Mouse (Mus musculus) splenic B cell, adult 2 months (primary cell): Measurements from ENCODE around the gene Naa50.

Source experiments
- DNase-seq: peaks from one replicate; pipeline ENCODE4 v3.0.0-alpha.2; 2011; ENCODE audit warnings: low read depth, low spot score
- H3K27me3 ChIP-seq: 2 replicates; pipeline ENCODE4 v1.6.1; 2012; ENCODE audit warnings: mild to moderate bottlenecking, low read length, moderate library complexity, mixed read lengths; ENCODE audit not compliant: control insufficient read depth, poor library complexity, insufficient read depth, severe bottlenecking
- H3K36me3 ChIP-seq: 2 replicates; pipeline ENCODE4 v1.6.1; 2012; ENCODE audit warnings: mild to moderate bottlenecking, low read length, moderate library complexity, mixed read lengths; ENCODE audit not compliant: control insufficient read depth, poor library complexity, insufficient read depth, severe bottlenecking

The Naa50 gene

DNA sequence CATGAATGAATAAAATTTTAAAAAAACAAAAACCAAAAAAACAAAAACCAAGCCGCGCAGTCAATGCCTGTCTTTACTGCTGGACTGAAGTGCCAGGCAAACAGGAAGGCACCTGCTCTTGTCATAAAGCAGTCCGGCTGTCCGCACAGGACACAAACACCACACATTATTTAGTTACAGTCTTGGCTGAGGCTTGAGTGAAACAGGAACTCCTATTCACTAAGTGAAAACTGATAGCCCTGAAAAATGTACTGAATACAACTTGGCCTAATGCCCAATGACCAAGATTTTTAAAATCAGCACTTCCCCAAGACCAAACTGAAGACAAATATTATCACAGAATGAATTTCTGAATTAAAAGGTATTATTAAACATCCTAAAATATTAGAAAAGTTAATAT, 13.2 kb upstream of the Naa50 start:
- Histone ChIP-seq H3K27me3 (no peaks in the 10 kb centered on the region), H3K36me3 (0 out of 2 replicates have a peak, but pooled peaks cover 1% of the 10 kb centered on the region)
- DNase-seq, result peak; percentile 16

- H3K36me3 ChIP-seq, result no peaks in the 10 kb centered on the region
- DNase-seq, result no peak
- no peaks in the 10 kb centered on the region for H3K27me3 ChIP-seq
These were observed 7.3 kb upstream of the Naa50 start for GRCm38 (mm10) chr16:44132300-44132699.

- H3K27me3 ChIP-seq, result no peaks in the 10 kb centered on the region
- no peaks in the 10 kb centered on the region for H3K36me3 ChIP-seq
- DNase-seq, result no peak
These were observed 6.4 kb upstream of the Naa50 start for GRCm38 (mm10) chr16:44133187-44133586.

GRCm38 (mm10) chr16:44136511-44137021, 3.1 kb upstream of the Naa50 start:
- no peaks in the 10 kb centered on the region for H3K27me3 ChIP-seq
- H3K36me3 ChIP-seq, result no peaks in the 10 kb centered on the region
- DNase-seq, result no peak

DNA sequence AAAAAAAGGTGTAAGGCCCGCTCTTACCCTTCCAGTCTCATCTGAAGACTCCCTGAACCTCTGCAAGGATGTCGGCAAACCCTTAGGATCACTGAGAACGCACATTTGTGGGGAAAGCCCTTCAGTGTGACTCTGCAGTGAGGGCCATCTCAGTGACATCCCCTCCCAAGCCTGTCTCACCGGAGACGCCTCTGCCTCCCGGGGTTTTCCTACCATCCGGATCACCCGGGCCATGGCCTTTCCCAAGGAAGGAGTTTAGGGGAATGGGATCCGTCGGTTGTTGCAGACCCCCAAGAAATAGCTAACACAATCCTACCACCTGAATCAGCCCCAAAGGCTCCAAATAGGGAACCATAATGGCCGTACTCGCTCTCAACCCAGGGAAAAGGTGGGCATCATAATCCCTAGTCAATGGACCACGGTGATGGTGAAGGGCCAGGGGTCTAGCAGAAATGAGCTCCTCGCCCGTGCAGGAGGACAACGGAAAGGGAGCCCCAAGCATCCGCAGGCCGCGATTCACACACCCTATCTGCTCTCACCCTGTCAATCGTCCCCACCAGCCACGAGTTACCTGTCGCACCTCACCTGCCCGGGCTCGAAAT, 1.2 kb upstream of the Naa50 start:
- Histone ChIP-seq H3K36me3 (no peaks in the 10 kb centered on the region), H3K27me3 (no peaks in the 10 kb centered on the region)
- peak; percentile 15 for DNase-seq

DNA sequence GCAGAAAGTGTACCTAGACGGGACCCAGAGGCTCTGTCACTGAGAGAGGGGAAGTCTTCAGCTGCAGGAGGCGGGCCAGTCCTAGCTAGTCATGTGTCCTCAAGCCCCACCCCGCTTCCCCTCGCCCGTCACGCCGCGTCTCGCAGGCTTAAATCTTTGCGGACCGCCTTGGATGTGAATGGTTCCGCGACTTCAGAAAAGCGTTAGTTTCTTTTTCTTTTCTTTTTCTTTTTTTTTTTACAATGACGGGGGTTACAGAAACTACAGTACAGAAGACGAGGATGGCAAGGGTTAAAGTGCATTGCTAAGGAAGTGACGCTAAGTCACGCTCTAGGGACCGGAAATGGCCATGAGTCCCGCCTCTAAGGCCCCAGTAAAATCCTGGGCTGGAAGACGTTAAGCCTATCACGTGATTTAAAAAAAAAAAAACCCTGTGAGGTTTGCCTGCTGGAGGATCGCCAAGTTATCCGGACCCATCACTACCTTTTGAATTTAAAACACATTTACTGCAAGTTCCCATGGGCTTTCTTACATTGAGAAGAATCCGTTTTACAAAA, 573 bp upstream of the Naa50 start:
- DNase-seq, result peak; percentile 95
- H3K27me3 ChIP-seq, result no peaks in the 10 kb centered on the region
- H3K36me3 ChIP-seq, result no peaks in the 10 kb centered on the region

DNA sequence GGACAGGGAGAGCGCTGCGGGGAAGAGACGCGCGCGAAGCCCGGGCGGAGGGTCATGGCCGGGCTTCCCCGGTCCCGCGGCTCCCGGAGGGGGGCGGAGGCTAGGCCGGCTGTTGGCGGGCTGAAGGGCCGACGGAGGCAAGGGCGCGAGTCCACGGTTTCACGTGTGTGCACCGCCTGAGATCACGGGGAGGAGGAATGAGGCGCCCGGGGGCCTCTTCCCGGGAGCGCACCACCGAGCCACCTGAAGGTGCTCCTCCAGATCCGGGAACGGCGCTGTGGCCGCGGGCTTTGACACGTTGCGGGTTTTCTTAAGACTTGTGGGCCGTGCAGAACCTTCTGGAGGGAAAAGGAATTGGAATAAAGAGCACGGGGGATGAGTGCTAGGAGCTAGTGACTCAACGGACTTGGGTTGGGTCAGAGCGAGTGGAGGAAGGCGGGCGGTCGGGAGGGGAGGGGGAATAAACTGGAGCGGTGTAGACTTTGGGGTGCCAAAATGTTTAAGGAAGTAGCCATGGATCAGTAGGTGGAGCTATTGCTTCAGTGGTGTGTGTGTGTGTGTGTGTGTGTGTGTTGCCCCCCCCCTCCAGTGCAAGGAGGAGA, 657 bp downstream of the Naa50 start:
- DNase-seq, result peak; percentile 85
- Histone ChIP-seq H3K27me3 (no peaks in the 10 kb centered on the region), H3K36me3 (no peaks in the 10 kb centered on the region)

DNA sequence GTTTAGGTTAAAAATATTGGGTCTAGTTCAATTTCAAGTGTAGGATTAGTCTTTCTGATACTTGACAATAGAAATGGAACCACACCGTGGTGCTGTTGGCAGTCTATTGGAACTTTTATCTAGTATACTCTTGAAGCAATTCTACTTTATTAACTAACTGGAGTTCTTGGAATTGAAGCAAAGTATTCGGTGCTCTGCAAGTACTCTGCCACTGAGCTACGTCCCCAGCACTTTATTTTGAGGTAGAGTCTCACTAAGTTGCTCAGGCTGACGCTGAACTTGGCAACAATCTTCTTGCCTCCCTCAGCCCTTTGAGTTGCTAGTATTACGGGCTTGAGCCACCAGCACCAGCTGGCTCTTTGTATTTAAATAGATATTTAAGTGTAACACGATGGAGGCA, 1.9 kb downstream of the Naa50 start:
- Histone ChIP-seq H3K36me3 (no peaks in the 10 kb centered on the region), H3K27me3 (no peaks in the 10 kb centered on the region)
- no peak for DNase-seq

DNA sequence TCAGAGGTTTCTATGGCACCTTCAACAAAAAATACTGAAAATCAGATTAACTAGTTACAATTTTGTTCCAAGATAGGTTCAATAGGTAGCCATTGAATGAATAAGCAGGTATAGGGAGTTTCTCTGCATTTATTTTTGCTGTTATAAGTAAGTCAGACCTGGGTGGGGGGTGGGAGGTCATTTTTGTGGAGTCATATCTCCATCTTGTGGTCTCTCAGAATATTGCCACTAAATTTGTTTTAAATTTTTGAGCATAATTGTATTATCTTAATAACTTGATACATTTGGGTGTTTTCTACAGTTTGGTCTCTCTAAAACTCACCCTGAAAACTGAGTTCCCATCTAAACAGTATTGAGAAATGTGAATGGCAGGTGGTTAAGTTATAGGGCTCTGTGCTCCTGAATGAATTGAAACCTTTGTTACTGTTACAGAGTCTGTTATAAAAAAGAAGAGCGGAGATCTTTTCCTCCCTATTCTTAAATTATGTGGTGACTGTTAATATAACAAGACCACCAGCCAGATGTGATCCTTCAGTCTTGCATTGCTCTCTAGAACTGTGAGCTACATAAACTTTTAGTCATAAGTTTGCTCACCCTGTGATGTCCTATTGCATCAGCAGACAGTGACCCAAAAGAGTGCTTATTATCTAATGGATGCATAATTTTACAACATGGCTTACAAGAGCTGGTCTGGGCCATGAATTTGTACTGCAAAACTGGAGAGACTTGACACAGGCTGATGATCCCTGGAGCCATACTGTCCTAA, 9.6 kb downstream of the Naa50 start:
- peak; percentile 57 for DNase-seq

DNA sequence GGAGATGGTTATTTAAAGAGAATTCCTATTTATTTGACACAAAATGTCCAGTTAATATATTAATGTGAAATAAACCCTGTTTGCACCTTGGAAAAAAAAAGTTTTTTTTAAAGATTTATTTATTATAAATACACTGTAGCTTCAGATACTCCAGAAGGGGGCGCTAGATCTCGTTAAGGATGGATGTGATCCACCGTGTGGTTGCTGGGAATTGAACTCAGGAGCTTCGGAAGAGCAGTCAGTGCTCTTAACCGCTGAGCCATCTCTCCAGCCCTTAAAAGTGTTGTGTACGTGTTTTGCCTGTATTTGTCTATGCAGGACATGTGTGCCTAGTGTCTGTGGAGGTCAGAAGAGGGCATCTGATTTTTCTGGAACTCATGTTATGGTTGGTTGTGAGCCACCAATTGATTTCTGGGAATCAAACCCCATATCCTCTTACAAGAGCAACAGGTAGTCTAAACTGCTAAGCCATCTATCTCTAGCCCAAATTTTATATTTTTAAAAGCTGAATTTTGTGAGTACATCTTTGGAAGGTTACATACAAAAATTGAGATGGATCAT, 14.9 kb downstream of the Naa50 start:
- Histone ChIP-seq H3K36me3 (peaks cover 7% of the 10 kb centered on the region; the same call in 1 of the 2 replicates), H3K27me3 (no peaks in the 10 kb centered on the region)
- peak; percentile 20 for DNase-seq

More for the DNA sequence above, 9.6 kb downstream of the Naa50 start:
- Histone ChIP-seq H3K27me3 (no peaks in the 10 kb centered on the region), H3K36me3 (no peaks in the 10 kb centered on the region)

DNA sequence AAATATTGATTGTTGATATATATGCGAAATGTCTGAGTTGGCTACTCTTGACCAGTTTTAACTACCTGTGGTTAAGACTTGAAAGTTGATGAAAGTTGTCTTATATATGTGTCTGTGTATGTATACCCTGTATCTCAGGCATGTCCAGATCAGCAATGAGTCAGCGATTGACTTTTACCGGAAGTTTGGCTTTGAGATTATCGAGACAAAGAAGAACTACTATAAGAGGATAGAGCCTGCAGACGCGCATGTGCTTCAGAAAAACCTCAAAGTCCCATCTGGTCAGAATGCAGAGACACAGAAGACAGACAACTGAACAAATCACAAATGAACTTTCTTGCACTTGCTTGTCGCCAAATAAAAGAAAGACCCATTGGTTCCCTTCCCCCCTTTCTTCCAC, 19.7 kb downstream of the Naa50 start:
- Histone ChIP-seq H3K27me3 (no peaks in the 10 kb centered on the region), H3K36me3 (peaks cover 7% of the 10 kb centered on the region; the same call in 1 of the 2 replicates)
- DNase-seq, result no peak

DNA sequence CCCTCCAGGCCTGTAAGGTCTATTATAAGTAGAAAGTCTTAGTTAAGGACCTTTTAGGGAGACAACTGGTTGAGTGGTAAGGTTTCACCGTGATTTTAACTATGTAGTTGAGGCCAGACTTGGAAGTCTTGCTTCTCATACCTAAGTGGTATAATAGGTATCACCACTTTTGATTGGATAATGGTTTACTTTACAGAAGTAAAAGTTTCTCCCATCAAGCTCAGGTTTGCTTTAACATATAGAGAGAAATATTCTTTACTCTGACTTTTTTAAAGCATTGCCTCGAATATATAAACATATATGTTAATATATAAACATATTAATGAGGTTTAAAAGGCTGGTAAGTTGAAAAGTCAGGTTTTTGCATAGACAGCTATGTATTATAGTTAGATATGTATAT, 24.2 kb downstream of the Naa50 start:
- no peak for DNase-seq
- Histone ChIP-seq H3K36me3 (peaks cover 3% of the 10 kb centered on the region; the same call in 1 of the 2 replicates), H3K27me3 (no peaks in the 10 kb centered on the region)

- H3K36me3 ChIP-seq, result no peaks in the 10 kb centered on the region
- H3K27me3 ChIP-seq, result no peaks in the 10 kb centered on the region
- DNase-seq, result no peak
These were observed 25.6 kb downstream of the Naa50 start for GRCm38 (mm10) chr16:44165182-44165581.

DNA sequence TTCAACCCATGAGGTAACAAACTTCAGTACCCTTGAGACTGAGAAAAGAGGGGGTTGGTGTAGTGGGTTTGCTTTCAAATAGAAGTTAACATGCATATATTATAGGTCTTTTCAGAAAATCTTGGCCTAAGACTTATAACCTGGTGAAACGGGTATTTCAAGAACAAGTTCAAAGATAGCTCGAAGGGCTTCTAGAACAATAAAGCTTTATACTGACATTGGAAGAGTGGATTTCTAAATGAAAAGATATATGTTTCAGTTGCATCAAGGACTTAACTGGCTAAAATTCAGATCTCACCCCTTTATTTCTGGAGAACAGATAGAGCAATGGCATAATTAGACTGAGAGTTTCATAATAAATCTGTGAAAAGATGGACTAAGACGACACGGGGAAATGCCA, 29.4 kb downstream of the Naa50 start:
- Histone ChIP-seq H3K36me3 (no peaks in the 10 kb centered on the region), H3K27me3 (no peaks in the 10 kb centered on the region)
- no peak for DNase-seq
